Mouse (Mus musculus): ENCODE results near the gene Cd44. TPM values are rescaled to one million over a fixed set of nuclear protein-coding genes. Genes with fewer than 3 reads are reported as not detected.
A peak's percentile ranks its signal among the peaks of the same experiment; 100 is the strongest.

Cd44 gene
- polyA plus RNA-seq, 1 experiment from 2014 or later, result 24.8 TPM

DNA sequence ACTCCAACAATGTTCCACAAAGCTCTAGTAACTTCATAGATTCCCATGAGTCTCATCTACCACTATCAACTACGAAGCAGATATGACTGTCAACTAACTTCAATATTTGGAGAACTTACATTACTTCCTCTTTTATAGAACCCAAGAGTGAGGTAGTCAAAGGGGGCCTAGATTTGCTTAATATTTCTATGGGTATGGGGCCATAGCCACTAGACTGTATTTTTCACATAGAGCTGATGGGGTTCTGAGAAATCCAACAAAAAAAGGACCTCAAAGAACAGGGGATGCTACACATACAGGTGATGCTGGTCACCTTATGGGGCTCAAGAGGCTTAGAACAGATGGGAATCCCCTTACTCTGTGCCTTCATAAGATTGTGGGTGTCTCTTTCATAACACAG, 14.3 kb downstream of the Cd44 start:
- Histone ChIP-seq H3K9ac (ENCODE audit: low read depth, low read length) (no peak overlapping the region), H3K4me1 (ENCODE audit: control insufficient read depth, insufficient read depth, low read length) (peaks cover 43% of the 10 kb centered on the region), H3K4me3 (ENCODE audit: low read depth, low read length) (no peak overlapping the region), H3K27me3 (ENCODE audit: control insufficient read depth, insufficient read depth, low read length) (no peaks in the 10 kb centered on the region), H3K4me2 (no peak overlapping the region), H3K9me3 (replicated peaks; ENCODE audit: control insufficient read depth, low read length) (no peaks in the 10 kb centered on the region), H3K36me3 (ENCODE audit: control insufficient read depth, insufficient read depth, low read length) (no peaks in the 10 kb centered on the region), H3K27ac (ENCODE audit: low read depth, low read length) (no peak overlapping the region)
- ATAC-seq (replicated peaks; ENCODE audit: insufficient number of reproducible peaks, low FRiP score, low TSS enrichment), result no peak
- WGBS (ENCODE audit: insufficient replicate concordance), result 93% methylated on average over 1 of the region's 1 CpGs

DNA sequence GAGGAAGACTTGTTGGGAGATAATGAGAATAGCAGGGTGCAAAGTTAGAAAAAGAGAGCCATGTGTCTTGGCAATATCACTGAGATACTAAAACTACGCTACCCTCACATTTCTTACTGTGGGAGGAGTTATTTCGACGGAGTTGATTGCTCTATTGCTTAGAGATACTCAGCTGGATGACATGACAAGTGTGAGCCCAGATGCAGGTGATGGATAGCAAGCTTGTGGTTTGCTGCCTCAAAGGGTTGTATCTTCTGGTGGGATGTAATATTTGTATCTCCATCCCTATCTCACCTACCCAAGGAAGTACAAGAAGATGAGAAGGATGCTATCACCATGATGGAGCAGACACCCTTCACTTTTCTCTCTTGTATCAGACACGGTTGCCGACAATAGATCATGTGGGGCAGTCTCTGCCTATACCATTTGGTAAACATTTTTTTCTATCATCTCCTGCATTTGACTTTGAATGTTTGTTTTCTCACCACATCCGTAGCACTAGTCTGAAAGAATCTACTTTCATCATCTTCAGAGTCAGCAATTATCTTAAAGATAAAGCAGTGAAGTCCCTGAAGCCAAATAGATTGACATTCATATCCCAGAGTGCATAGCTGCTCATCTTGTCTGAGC, 15.0 kb downstream of the Cd44 start:
- Histone ChIP-seq H3K4me2 (no peak overlapping the region), H3K36me3 (ENCODE audit: control insufficient read depth, insufficient read depth, low read length) (no peaks in the 10 kb centered on the region), H3K27ac (ENCODE audit: low read depth, low read length) (no peak overlapping the region), H3K4me1 (ENCODE audit: control insufficient read depth, insufficient read depth, low read length) (peaks cover 40% of the 10 kb centered on the region), H3K9me3 (replicated peaks; ENCODE audit: control insufficient read depth, low read length) (no peaks in the 10 kb centered on the region), H3K9ac (ENCODE audit: low read depth, low read length) (no peak overlapping the region), H3K4me3 (ENCODE audit: low read depth, low read length) (no peak overlapping the region), H3K27me3 (ENCODE audit: control insufficient read depth, insufficient read depth, low read length) (no peaks in the 10 kb centered on the region)
- 80% methylated on average over 6 of the region's 6 CpGs for whole genome bisulfite sequencing (ENCODE audit: insufficient replicate concordance)
- no peak for ATAC-seq (replicated peaks; ENCODE audit: insufficient number of reproducible peaks, low FRiP score, low TSS enrichment)

DNA sequence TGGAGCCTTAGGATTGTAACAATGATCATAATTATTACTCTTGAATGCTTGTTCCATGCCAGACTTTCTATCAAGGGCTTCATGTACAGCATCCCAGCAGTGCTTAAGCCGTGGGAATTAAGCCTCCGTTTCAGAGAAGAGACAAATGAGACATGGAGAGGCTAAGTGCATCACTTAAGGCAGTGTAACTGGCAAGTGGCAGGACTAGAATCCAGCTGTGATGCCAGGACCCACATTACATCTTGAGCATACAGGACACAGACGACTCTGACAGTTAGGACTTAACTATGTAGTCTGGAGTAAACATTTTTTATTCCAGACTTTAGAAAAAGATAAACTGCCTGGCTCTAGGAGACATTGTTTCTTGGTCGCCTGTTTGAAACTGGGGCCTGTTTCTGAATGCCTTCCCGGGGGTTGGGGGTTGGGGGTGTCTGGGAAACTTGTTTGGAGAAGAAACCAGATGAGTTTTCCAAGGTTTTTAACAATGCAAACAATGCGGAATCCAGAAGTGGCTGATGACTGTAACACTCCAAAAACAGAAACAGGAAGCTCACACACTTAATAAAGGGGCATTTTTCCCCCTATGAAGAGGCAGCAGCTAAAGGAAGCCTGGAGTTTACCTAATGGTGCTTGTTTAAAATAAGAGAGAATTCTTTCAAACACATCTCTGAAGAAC, 18.7 kb downstream of the Cd44 start:
- no peaks in the 10 kb centered on the region for H3K9me3 ChIP-seq (replicated peaks; ENCODE audit: control insufficient read depth, low read length)
- 24% methylated on average over 6 of the region's 6 CpGs for WGBS (ENCODE audit: insufficient replicate concordance)
- H3K4me3 ChIP-seq (ENCODE audit: low read depth, low read length), result no peak overlapping the region
- no peak overlapping the region; the same call in 1 of the 2 replicates for H3K4me2 ChIP-seq
- no peaks in the 10 kb centered on the region for H3K27me3 ChIP-seq (ENCODE audit: control insufficient read depth, insufficient read depth, low read length)
- no peak for ATAC-seq (replicated peaks; ENCODE audit: insufficient number of reproducible peaks, low FRiP score, low TSS enrichment)
- H3K9ac ChIP-seq (ENCODE audit: low read depth, low read length), result 0 out of 2 replicates have a peak overlapping the region, but pooled peaks have one; percentile 10
- H3K36me3 ChIP-seq (ENCODE audit: control insufficient read depth, insufficient read depth, low read length), result no peaks in the 10 kb centered on the region
- H3K27ac ChIP-seq (ENCODE audit: low read depth, low read length), result peak overlapping the region; percentile 38
- H3K4me1 ChIP-seq (ENCODE audit: control insufficient read depth, insufficient read depth, low read length), result peaks cover 24% of the 10 kb centered on the region

DNA sequence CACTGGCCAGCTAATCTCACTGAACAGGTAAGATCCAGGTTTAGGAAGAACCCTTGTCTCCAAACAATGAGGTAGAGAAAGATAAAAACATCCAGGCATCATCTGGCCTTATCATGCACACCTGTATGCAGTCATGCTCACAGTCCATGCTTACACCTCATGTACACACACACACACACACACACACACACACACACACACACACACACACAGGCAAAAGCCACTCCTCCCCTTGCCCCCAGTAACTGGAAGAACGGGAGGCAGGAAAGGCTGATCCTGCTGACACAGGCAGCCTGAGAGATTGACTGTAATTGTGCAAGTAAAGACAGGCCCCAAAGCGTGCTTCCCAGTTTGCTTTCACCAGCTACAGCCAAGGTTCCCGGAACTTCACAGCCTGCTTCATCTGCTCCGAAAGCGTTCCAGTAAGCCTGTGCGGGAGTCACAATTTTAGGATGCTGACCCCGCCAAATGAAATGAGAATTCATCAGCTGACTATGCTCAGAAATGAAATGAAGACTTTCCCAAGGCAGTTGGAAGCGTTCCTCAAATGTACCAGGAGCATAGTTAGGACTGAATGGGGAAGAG, 19.4 kb downstream of the Cd44 start:
- peak overlapping the region; percentile 38; the same call in 1 of the 2 replicates for H3K27ac ChIP-seq (ENCODE audit: low read depth, low read length)
- no peak overlapping the region for H3K4me3 ChIP-seq (ENCODE audit: low read depth, low read length)
- peaks cover 24% of the 10 kb centered on the region for H3K4me1 ChIP-seq (ENCODE audit: control insufficient read depth, insufficient read depth, low read length)
- H3K9ac ChIP-seq (ENCODE audit: low read depth, low read length), result no peak overlapping the region
- no peaks in the 10 kb centered on the region for H3K36me3 ChIP-seq (ENCODE audit: control insufficient read depth, insufficient read depth, low read length)
- WGBS (ENCODE audit: insufficient replicate concordance), result 63% methylated on average over 8 of the region's 8 CpGs
- no peaks in the 10 kb centered on the region for H3K9me3 ChIP-seq (replicated peaks; ENCODE audit: control insufficient read depth, low read length)
- ATAC-seq (replicated peaks; ENCODE audit: insufficient number of reproducible peaks, low FRiP score, low TSS enrichment), result no peak
- no peaks in the 10 kb centered on the region for H3K27me3 ChIP-seq (ENCODE audit: control insufficient read depth, insufficient read depth, low read length)
- H3K4me2 ChIP-seq, result no peak overlapping the region

DNA sequence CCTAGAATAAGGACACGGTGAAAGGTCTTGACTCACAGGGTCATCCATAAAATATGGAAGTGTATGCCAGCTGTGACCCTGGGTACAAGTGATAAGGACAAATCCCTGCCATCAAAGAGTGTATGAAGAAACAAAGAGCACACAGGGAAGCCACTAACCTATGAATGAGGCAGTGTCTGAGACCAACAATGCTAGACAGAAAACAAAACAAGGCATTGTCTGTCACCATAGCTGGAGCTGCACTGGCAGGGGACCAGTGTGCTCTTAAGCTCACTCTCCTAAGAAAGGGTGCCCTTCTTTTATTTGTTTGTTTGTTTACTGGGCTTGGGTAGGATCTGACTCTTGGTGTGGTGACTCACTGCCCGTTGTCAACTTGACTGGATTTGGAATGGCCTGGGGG, 23.0 kb downstream of the Cd44 start:
- WGBS (ENCODE audit: insufficient replicate concordance), result 69% methylated on average over 2 of the region's 2 CpGs
- no peak for ATAC-seq (replicated peaks; ENCODE audit: insufficient number of reproducible peaks, low FRiP score, low TSS enrichment)
- no peak overlapping the region for H3K9ac ChIP-seq (ENCODE audit: low read depth, low read length)
- no peaks in the 10 kb centered on the region for H3K27me3 ChIP-seq (ENCODE audit: control insufficient read depth, insufficient read depth, low read length)
- peaks cover 30% of the 10 kb centered on the region for H3K4me1 ChIP-seq (ENCODE audit: control insufficient read depth, insufficient read depth, low read length)
- no peak overlapping the region for H3K4me3 ChIP-seq (ENCODE audit: low read depth, low read length)
- H3K27ac ChIP-seq (ENCODE audit: low read depth, low read length), result no peak overlapping the region
- H3K4me2 ChIP-seq, result no peak overlapping the region
- no peaks in the 10 kb centered on the region for H3K36me3 ChIP-seq (ENCODE audit: control insufficient read depth, insufficient read depth, low read length)
- no peaks in the 10 kb centered on the region for H3K9me3 ChIP-seq (replicated peaks; ENCODE audit: control insufficient read depth, low read length)

DNA sequence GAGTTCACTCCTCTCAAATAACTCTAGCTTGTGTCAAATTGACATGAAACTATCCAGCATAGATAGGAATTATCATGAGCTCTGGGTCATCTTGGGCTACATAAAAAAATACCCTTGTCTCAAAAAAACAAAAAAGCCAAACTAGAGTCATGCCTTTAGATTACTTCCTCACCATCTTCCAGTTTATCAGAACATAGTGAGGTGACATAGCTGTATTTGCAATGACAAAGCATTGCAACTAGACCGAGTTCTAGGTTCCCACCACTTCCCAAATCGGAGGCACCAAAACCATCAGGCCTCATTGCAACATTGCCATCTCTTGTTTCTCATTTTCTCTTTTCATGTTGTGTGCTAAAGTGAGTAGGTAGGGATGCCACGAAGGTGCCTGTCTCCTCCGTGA, 24.0 kb downstream of the Cd44 start:
- H3K4me1 ChIP-seq (ENCODE audit: control insufficient read depth, insufficient read depth, low read length), result peaks cover 22% of the 10 kb centered on the region

DNA sequence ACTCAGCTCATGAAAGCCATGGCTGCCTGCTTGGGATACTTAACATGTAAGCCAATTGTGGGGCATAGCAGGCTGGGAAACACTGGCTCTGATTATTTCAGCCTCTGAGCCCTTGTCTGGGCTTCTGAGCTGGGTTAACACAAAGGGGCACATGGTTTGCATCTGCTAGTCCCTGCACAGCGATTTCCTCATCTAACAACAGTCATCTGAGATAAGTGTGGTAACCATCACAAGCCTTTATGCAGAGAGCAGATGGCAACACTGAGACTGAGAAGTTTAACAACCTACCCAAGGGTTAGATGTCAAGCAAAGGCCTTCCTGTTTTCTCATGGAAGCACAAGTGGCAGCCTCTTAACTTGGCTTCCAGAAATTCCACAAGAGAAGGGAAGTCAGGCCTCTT, 25.3 kb downstream of the Cd44 start:
- H3K27ac ChIP-seq (ENCODE audit: low read depth, low read length), result peak overlapping the region; percentile 64
- H3K4me2 ChIP-seq, result no peak overlapping the region
- peaks cover 21% of the 10 kb centered on the region for H3K4me1 ChIP-seq (ENCODE audit: control insufficient read depth, insufficient read depth, low read length)
- H3K36me3 ChIP-seq (ENCODE audit: control insufficient read depth, insufficient read depth, low read length), result no peaks in the 10 kb centered on the region
- no peak overlapping the region for H3K9ac ChIP-seq (ENCODE audit: low read depth, low read length)
- WGBS (ENCODE audit: insufficient replicate concordance), result 18% methylated on average over 1 of the region's 1 CpGs
- ATAC-seq (replicated peaks; ENCODE audit: insufficient number of reproducible peaks, low FRiP score, low TSS enrichment), result no peak
- H3K27me3 ChIP-seq (ENCODE audit: control insufficient read depth, insufficient read depth, low read length), result no peaks in the 10 kb centered on the region
- H3K9me3 ChIP-seq (replicated peaks; ENCODE audit: control insufficient read depth, low read length), result no peaks in the 10 kb centered on the region
- no peak overlapping the region for H3K4me3 ChIP-seq (ENCODE audit: low read depth, low read length)

More for the DNA sequence above, 24.0 kb downstream of the Cd44 start:
- WGBS (ENCODE audit: insufficient replicate concordance), result 88% methylated on average over 4 of the region's 4 CpGs
- no peak for ATAC-seq (replicated peaks; ENCODE audit: insufficient number of reproducible peaks, low FRiP score, low TSS enrichment)
- Histone ChIP-seq H3K9ac (ENCODE audit: low read depth, low read length) (no peak overlapping the region), H3K27ac (ENCODE audit: low read depth, low read length) (no peak overlapping the region), H3K4me3 (ENCODE audit: low read depth, low read length) (no peak overlapping the region), H3K4me2 (no peak overlapping the region), H3K36me3 (ENCODE audit: control insufficient read depth, insufficient read depth, low read length) (no peaks in the 10 kb centered on the region), H3K9me3 (replicated peaks; ENCODE audit: control insufficient read depth, low read length) (no peaks in the 10 kb centered on the region), H3K27me3 (ENCODE audit: control insufficient read depth, insufficient read depth, low read length) (no peaks in the 10 kb centered on the region)

DNA sequence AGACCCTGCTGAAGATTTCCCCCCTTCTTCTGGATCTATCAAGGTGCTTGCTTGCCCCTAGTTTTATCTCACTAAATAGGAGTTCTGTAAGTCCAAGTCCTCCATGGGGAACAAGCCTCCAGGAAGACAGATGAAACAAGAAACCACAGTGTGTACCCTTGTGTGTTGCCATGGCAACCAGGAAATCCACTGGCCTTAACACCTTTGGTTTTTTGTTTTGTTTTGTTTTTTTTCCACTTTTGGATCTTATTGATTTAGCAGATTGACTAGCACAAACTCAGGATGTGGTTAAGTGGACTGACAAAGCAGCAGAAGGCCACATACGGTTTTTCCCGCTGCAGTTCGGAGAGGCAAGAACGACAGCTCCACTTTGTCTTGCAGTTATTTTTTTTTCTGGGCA, 27.6 kb downstream of the Cd44 start:
- Histone ChIP-seq H3K27ac (ENCODE audit: low read depth, low read length) (no peak overlapping the region), H3K9me3 (replicated peaks; ENCODE audit: control insufficient read depth, low read length) (no peaks in the 10 kb centered on the region), H3K36me3 (ENCODE audit: control insufficient read depth, insufficient read depth, low read length) (no peaks in the 10 kb centered on the region), H3K4me3 (ENCODE audit: low read depth, low read length) (no peak overlapping the region), H3K4me2 (no peak overlapping the region), H3K9ac (ENCODE audit: low read depth, low read length) (no peak overlapping the region), H3K27me3 (ENCODE audit: control insufficient read depth, insufficient read depth, low read length) (no peaks in the 10 kb centered on the region), H3K4me1 (ENCODE audit: control insufficient read depth, insufficient read depth, low read length) (peaks cover 18% of the 10 kb centered on the region)
- WGBS (ENCODE audit: insufficient replicate concordance), result 69% methylated on average over 4 of the region's 4 CpGs
- ATAC-seq (replicated peaks; ENCODE audit: insufficient number of reproducible peaks, low FRiP score, low TSS enrichment), result no peak

All from heart, embryonic 11.5 days (tissue).